Mouse (Mus musculus) embryonic facial prominence, embryonic 11.5 days (tissue): Measurements from ENCODE around the gene Cmip. TPM values are rescaled to one million over a fixed set of nuclear protein-coding genes. Genes with fewer than 3 reads are reported as not detected.

Experiments used
- ATAC-seq: fragments of 200-750 bp; cut with Nextera tagmentation; replicated peaks from 2 replicates; pipeline ENCODE4 v1.8.0; 2017; ENCODE audit warnings: low read depth; ENCODE audit not compliant: insufficient number of reproducible peaks, low FRiP score, low TSS enrichment
- DNase-seq: peaks from one replicate; pipeline ENCODE4 v3.0.0-alpha.2; 2015; ENCODE audit warnings: low spot score
- H3K27ac ChIP-seq: fragments of 300-500 bp; sonication (generic); replicated peaks from 2 replicates; pipeline ENCODE4 v1.5.1; 2014; ENCODE audit warnings: mild to moderate bottlenecking, low read depth, low read length, control low read depth
- H3K27me3 ChIP-seq: fragments of 300-500 bp; sonication (generic); 2 replicates; pipeline ENCODE4 v1.6.1; 2014; ENCODE audit warnings: mild to moderate bottlenecking, low read length, moderate library complexity, mixed read lengths; ENCODE audit not compliant: control insufficient read depth, insufficient read depth
- H3K36me3 ChIP-seq: fragments of 300-500 bp; sonication (generic); replicated peaks from 2 replicates; pipeline ENCODE4 v1.6.1; 2014; ENCODE audit warnings: low read depth, mild to moderate bottlenecking, low read length, moderate library complexity, mixed read lengths; ENCODE audit not compliant: control insufficient read depth, insufficient read depth
- H3K4me1 ChIP-seq: fragments of 300-500 bp; sonication (generic); 2 replicates; pipeline ENCODE4 v1.6.1; 2014; ENCODE audit warnings: low read length, mixed read lengths; ENCODE audit not compliant: control insufficient read depth, insufficient read depth
- H3K4me2 ChIP-seq: fragments of 300-500 bp; sonication (generic); 2 replicates; pipeline ENCODE4 v1.6.1; 2014; ENCODE audit warnings: low read depth, mild to moderate bottlenecking, control low read depth, low read length, moderate library complexity
- H3K4me3 ChIP-seq: fragments of 300-500 bp; sonication (generic); 2 replicates; pipeline ENCODE4 v1.5.1; 2014; ENCODE audit warnings: low read depth, low read length, control low read depth
- H3K9ac ChIP-seq: fragments of 300-500 bp; sonication (generic); replicated peaks from 2 replicates; pipeline ENCODE4 v1.6.1; 2014; ENCODE audit warnings: mild to moderate bottlenecking, control low read depth, low read length
- H3K9me3 ChIP-seq: fragments of 300-500 bp; sonication (generic); replicated peaks from 2 replicates; pipeline ENCODE4 v1.6.1; 2016; ENCODE audit warnings: mild to moderate bottlenecking, low read length, inconsistent platforms, mixed read lengths; ENCODE audit not compliant: control insufficient read depth
- WGBS: fragments of 180-500 bp; shearing (Covaris S2); extraction: QIAGEN DNeasy Blood & Tissue Kit; methylation state at CpG from one replicate; pipeline ENCODE4 v1.1.7; 2014; 5-methylcytosine and 5-hydroxymethylcytosine counted together
- polyA plus RNA-seq: library from polyadenylated mRNA; unstranded; fragments of >200 nt; fragmentation: Nextera tagmentation; extraction: Ambion mirVana; gene quantifications from 2 replicates; pipeline ENCODE4 v1.2.1, GENCODE M21; 2014

Cmip gene
- polyA plus RNA-seq, 1 experiment from 2014 or later, result 20.4 TPM

DNA sequence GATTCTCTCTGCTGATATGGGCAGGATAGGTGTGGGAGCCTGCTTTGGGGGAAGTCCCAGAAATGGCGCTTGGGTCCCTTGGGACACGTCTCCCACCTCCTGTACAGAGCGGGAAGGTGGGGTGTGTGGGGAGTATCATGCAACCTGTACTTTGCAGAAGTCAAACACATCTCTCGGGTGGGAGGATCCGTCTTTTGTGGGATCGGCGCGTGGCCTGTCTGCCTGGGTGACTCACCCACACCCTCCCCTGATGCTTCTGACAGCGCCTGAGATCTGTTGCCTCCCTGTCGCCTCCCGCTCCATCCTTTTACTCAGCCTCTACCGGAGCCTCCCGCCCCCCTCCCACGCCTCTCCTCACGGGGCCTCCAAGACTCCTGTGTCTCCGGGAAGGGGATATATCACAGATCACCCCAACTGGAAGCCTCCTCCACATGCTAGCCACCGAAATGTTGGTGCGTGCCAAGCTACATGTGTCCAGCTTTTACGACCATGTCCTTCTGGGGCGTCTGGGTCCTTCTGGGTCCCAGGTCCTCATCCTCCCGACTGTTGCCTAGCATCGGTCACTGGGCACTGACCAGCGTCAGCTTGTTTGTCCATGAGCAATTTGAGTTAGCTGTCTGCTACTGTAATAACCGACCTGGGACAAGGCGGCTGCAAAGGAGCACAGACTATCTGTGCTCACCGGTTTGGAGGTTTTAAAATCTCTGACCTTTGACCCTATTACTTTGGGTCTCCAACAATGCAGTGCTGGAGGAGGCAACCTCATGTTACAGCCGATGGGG, 75.6 kb downstream of the Cmip start:
- Histone ChIP-seq H3K9me3 (no peaks in the 10 kb centered on the region), H3K4me3 (no peak overlapping the region), H3K27ac (no peak overlapping the region), H3K9ac (no peak overlapping the region), H3K36me3 (no peaks in the 10 kb centered on the region), H3K4me1 (peaks cover 20% of the 10 kb centered on the region), H3K4me2 (no peak overlapping the region), H3K27me3 (no peaks in the 10 kb centered on the region)
- 91% methylated on average over 27 of the region's 27 CpGs for WGBS
- DNase-seq, result no peak
- no peak for ATAC-seq

DNA sequence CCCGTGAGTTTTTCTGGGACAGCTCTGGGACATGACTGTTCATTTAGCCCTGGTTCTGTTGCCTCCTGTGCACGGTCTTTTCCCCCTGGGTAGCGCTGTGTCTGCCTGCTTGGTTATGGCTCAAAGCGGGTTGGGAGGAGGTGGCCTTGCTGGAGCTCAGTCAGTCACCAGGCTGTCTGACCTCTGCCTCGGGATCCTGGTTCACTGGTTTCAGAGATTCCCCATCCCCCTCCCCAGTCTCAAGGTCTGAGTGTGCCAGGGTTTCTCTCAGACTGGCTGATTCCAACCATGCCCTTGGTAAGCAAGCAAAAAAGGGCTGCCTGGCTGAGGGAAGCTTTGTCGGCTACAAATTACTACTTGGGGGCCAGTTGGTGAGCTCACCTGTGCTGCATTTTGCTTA, 76.8 kb downstream of the Cmip start:
- H3K9ac ChIP-seq, result no peak overlapping the region
- no peak overlapping the region for H3K4me2 ChIP-seq
- peaks cover 19% of the 10 kb centered on the region; the same call in 1 of the 2 replicates for H3K4me1 ChIP-seq
- no peak overlapping the region for H3K27ac ChIP-seq
- H3K4me3 ChIP-seq, result no peak overlapping the region
- no peak for ATAC-seq
- no peak for DNase-seq
- no peaks in the 10 kb centered on the region for H3K36me3 ChIP-seq
- no peaks in the 10 kb centered on the region for H3K9me3 ChIP-seq
- H3K27me3 ChIP-seq, result no peaks in the 10 kb centered on the region
- 49% methylated on average over 6 of the region's 6 CpGs for WGBS

DNA sequence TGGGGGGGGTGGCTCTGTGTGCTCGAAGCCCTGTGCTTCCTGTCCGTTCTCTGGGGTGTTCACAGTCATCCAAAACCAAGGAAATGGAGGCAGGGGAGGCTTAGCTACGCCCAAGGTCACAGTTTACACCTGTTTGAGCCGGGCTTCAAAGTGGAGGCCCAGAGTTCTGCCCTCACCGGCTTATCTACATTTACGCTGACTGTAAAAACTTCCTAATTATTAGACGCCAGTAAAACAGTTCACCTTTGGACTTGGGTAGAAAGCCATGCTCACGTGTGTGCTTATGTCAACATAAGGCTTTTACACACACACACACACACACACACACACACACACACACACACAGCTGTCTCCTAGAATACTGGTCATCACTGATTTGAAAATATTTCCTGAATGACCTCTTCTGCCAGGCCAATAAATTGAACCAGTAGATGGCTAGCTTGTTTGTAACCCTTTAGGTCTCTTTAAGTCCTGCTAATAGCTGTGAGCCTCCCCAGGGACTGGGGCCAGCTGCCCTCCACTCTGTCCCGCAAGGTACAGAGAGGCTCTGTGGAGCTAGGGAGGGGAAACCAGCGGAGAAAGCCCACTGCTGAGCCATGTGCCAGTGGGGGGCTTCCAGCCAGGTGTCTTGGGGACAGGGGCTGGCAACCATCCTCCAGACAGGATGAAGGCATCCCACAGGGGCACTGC, 77.3 kb downstream of the Cmip start:
- H3K4me2 ChIP-seq, result no peak overlapping the region
- WGBS, result 49% methylated on average over 10 of the region's 10 CpGs

DNA sequence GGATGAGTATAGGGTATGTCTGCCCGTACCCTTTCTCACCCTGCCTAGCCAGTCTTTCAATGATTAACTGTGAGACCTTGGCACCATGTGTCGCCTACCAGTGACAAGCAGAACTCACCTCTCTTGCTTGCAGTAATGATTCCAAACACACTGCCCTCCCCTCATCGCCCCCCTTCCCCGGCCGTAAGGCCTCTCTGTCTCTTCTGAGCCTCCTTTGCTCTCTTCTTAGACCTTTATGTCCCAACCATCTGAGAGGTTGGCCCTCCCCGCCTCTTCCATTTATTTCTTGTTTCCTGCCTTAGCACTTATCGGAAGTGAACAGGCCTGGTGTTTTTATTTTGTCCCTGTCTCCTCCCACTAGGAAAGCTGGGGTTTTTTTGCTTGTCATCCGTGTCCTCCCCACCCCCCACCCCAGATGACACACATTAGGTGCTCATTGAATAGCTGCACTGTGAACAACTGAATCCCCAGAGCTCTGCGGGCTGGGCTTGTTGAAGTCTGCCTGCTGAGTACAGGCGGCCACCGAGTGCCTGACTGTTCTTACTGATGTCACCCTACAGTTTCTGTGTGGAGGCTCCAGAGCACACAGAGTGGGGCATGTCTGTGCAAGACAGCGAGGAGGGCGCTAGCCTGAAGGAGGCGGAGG, 78.0 kb downstream of the Cmip start:
- peak; percentile 44 for ATAC-seq
- Histone ChIP-seq H3K36me3 (no peaks in the 10 kb centered on the region), H3K27me3 (no peaks in the 10 kb centered on the region), H3K27ac (peak overlapping the region; percentile 28; the same call in 1 of the 2 replicates), H3K9ac (0 out of 2 replicates have a peak overlapping the region, but pooled peaks have one; percentile 28), H3K4me1 (peaks cover 19% of the 10 kb centered on the region; the same call in 1 of the 2 replicates), H3K4me2 (peak overlapping the region; percentile 16; the same call in 1 of the 2 replicates), H3K4me3 (no peak overlapping the region), H3K9me3 (no peaks in the 10 kb centered on the region)
- WGBS, result 25% methylated on average over 14 of the region's 14 CpGs
- DNase-seq, result peak; percentile 62

More for the DNA sequence above, 77.3 kb downstream of the Cmip start:
- H3K9ac ChIP-seq, result 0 out of 2 replicates have a peak overlapping the region, but pooled peaks have one; percentile 28
- no peak; the same call in 1 of the 2 replicates for ATAC-seq
- no peaks in the 10 kb centered on the region for H3K27me3 ChIP-seq
- DNase-seq, result no peak
- no peaks in the 10 kb centered on the region for H3K36me3 ChIP-seq
- H3K4me3 ChIP-seq, result no peak overlapping the region
- peaks cover 19% of the 10 kb centered on the region; the same call in 1 of the 2 replicates for H3K4me1 ChIP-seq
- H3K9me3 ChIP-seq, result no peaks in the 10 kb centered on the region
- H3K27ac ChIP-seq, result peak overlapping the region; percentile 28; the same call in 1 of the 2 replicates

DNA sequence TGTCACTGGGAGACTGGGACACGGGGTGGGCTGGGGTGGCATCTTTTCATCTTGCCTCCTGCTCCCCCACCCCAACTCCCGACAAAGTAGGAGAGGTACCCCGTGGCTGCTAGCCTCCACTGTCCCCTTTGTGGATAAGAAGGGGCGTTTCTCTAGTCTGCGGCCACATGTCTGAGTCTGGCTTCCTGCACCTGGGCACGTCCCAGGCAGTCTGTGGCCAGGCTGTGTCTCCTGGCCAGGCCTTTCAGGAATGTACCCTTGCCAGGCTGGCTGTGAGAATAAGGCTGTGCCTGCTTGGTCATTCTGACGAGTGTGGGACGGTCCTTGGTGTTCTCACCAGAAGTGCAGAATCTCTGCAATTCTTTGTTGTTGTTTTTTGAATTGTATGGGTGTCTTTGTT, 78.6 kb downstream of the Cmip start:
- Histone ChIP-seq H3K36me3 (no peaks in the 10 kb centered on the region), H3K4me3 (no peak overlapping the region), H3K4me1 (peaks cover 19% of the 10 kb centered on the region; the same call in 1 of the 2 replicates), H3K27me3 (no peaks in the 10 kb centered on the region), H3K4me2 (peak overlapping the region; percentile 16; the same call in 1 of the 2 replicates), H3K9ac (no peak overlapping the region), H3K27ac (0 out of 2 replicates have a peak overlapping the region, but pooled peaks have one; percentile 28), H3K9me3 (no peaks in the 10 kb centered on the region)
- WGBS, result 48% methylated on average over 8 of the region's 8 CpGs
- peak; percentile 9 for ATAC-seq
- DNase-seq, result no peak

DNA sequence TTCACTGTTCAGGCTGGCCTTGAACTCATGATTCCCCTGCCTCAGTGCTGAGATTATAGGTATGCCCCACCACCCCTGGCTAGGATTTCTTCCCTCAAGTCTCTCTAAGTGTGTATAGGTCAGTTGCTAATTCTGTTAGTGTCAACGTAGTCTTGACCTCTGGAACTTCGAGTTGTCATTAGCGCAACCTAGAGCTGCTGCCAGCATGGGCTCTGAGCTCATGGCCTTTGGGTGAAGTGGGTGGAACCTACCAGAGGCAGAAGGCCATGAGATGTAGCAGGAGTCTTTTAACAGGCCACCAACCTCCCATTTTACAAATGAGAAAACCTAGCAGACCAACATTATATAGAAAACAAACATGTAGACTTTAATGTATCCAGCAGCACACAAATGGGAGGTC, 80.3 kb downstream of the Cmip start:
- Histone ChIP-seq H3K4me1 (peaks cover 19% of the 10 kb centered on the region; the same call in 1 of the 2 replicates), H3K4me3 (no peak overlapping the region), H3K27ac (no peak overlapping the region), H3K36me3 (no peaks in the 10 kb centered on the region), H3K9ac (no peak overlapping the region), H3K27me3 (no peaks in the 10 kb centered on the region), H3K4me2 (no peak overlapping the region), H3K9me3 (no peaks in the 10 kb centered on the region)
- 80% methylated on average over 3 of the region's 3 CpGs for WGBS
- ATAC-seq (no peak), DNase-seq (no peak)

DNA sequence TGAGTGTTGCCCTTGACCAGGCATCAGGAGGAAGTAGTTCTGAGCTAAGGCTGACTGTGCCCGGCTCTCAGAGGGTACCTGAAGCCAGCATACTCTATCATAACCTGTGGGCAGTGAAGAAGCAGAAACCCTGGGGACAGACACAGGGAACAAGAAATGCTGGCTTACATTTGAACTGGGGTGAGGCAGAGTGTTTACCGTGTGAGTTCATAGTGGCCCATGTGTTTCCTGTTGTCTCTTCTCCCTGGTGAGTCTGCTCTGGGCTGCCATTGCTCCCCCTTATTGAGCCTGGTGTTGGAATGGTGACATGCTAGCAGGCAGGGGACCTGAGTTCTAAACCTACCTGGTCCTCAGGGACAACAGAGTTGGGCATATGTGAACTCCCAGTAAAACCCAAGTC, 81.8 kb downstream of the Cmip start:
- H3K4me2 ChIP-seq, result no peak overlapping the region
- ATAC-seq (no peak), DNase-seq (no peak)
- no peaks in the 10 kb centered on the region for H3K27me3 ChIP-seq
- no peaks in the 10 kb centered on the region for H3K9me3 ChIP-seq
- no peaks in the 10 kb centered on the region for H3K36me3 ChIP-seq
- no peak overlapping the region for H3K4me3 ChIP-seq
- WGBS, result 66% methylated on average over 2 of the region's 2 CpGs
- no peak overlapping the region for H3K9ac ChIP-seq
- H3K27ac ChIP-seq, result no peak overlapping the region
- peaks cover 14% of the 10 kb centered on the region; the same call in 1 of the 2 replicates for H3K4me1 ChIP-seq
